Mouse (Mus musculus) heart, adult 2 months (tissue): ENCODE measurements around the gene H2afy. TPM values are rescaled to one million over a fixed set of nuclear protein-coding genes. Genes with fewer than 3 reads are reported as not detected.

Source experiments
- DNase-seq, 2 experiments: peaks; one replicate each; pipeline ENCODE4 v3.0.0; 2021
- H3K27ac ChIP-seq: fragments of 200-600 bp; 2 replicates; pipeline ENCODE4 v1.8.1; 2022
- H3K27me3 ChIP-seq: fragments of 200-500 bp; 2 replicates; pipeline ENCODE4 v1.6.1; 2012; ENCODE audit warnings: mild to moderate bottlenecking, low read length, inconsistent platforms, mixed read lengths; ENCODE audit not compliant: control insufficient read depth, insufficient read depth
- H3K36me3 ChIP-seq: fragments of 200-500 bp; 2 replicates; pipeline ENCODE4 v1.6.1; 2012; ENCODE audit warnings: low read length, inconsistent platforms; ENCODE audit not compliant: control insufficient read depth, insufficient read depth
- H3K4me1 ChIP-seq: fragments of 200-500 bp; 2 replicates; pipeline ENCODE4 v1.6.1; 2011; ENCODE audit warnings: low read length; ENCODE audit not compliant: control insufficient read depth, insufficient read depth
- H3K4me3 ChIP-seq: fragments of 200-600 bp; 2 replicates; pipeline ENCODE4 v1.8.1; 2022
- H3K79me2 ChIP-seq: fragments of 200-500 bp; replicated peaks from 2 replicates; pipeline ENCODE4 v1.6.1; 2012; ENCODE audit warnings: mild to moderate bottlenecking, inconsistent platforms, low read length, moderate library complexity, mixed read lengths; ENCODE audit not compliant: control insufficient read depth, insufficient read depth
- H3K9ac ChIP-seq: fragments of 200-500 bp; 2 replicates; pipeline ENCODE4 v1.6.1; 2012; ENCODE audit warnings: low read depth, mild to moderate bottlenecking, control low read depth, inconsistent platforms, low read length, mixed read lengths
- CTCF ChIP-seq: fragments of 200-600 bp; IDR thresholded peaks from 2 replicates; pipeline ENCODE4 v1.8.1; 2022; ENCODE audit warnings: antibody characterized with exemption, mild to moderate bottlenecking, moderate library complexity
- EP300 ChIP-seq: fragments of 200-500 bp; IDR thresholded peaks from 2 replicates; pipeline ENCODE4 v1.6.1; 2011; ENCODE audit warnings: low read depth, low read length, control low read depth; ENCODE audit not compliant: insufficient read depth
- POLR2A ChIP-seq: fragments of 200-500 bp; IDR thresholded peaks from 2 replicates; pipeline ENCODE4 v1.6.1; 2011; ENCODE audit warnings: mild to moderate bottlenecking, low read depth, low read length, control low read depth; ENCODE audit not compliant: insufficient read depth
- WGBS: fragments of 180-500 bp; shearing (Covaris S2); methylation state at CpG from one replicate; pipeline ENCODE4 v1.1.7; 2018; 5-methylcytosine and 5-hydroxymethylcytosine counted together
- intact Hi-C: fragments of 180-260 bp; cut with DNase I; formaldehyde crosslinking; loops from one replicate; pipeline ENCODE4 v1.15.1; 2025
- polyA plus RNA-seq: library from polyadenylated mRNA; depleted of rRNA; stranded (reverse); fragments of >200 nt; gene quantifications from 2 replicates; pipeline ENCODE4 v1.2.3, GENCODE M21; 2012
- total RNA-seq, 2 experiments: library from RNA; stranded (reverse); gene quantifications; 2 replicates each; pipeline ENCODE4 v1.2.3; 2021

H2afy gene
- total and polyA plus RNA-seq, 3 experiments = 34.9 to 49.6 (median 43.3) TPM

DNA sequence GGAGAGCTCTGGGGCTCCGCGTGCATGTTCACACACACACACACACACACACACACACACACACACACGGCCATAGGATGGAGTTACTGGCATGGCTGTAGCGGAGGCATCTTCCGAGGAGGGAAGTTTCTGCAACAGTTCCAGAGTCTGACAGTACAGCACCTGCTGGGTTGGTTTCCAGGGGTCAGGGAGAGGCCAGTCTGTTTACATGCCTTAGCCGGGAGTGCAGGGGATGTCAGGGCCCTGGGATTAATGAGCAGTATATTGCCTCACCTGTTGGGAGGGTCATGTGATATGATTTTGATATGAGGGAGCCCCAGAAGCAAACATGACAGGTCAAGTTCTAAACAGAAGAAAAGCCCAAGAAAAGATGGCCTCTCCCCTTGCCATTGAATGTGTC lies 66.5 kb downstream of the H2afy start:
- TF ChIP-seq CTCF (no peak), EP300 (no peak), POLR2A (no peak)
- intact Hi-C loops = loop anchor here (5.0 kb wide), 1 partner anchor 83 kb away; no protein-coding TSS in a partner anchor
- H3K36me3 ChIP-seq = no peaks in the 10 kb centered on the region
- H3K79me2 ChIP-seq = no peaks in the 10 kb centered on the region
- H3K27ac ChIP-seq = no peak overlapping the region
- H3K4me1 ChIP-seq = no peaks in the 10 kb centered on the region
- no peak overlapping the region for H3K9ac ChIP-seq
- no peaks in the 10 kb centered on the region for H3K27me3 ChIP-seq
- no peak for DNase-seq
- WGBS = 87% methylated on average over 6 of the region's 6 CpGs
- H3K4me3 ChIP-seq = no peak overlapping the region

- no peak overlapping the region for H3K9ac ChIP-seq
- TF ChIP-seq CTCF = no peak
- no peak for TF ChIP-seq POLR2A
- no peak for TF ChIP-seq EP300
- intact Hi-C loops = no loop called here
- no peaks in the 10 kb centered on the region for H3K4me1 ChIP-seq
- no peaks in the 10 kb centered on the region for H3K79me2 ChIP-seq
- no peak overlapping the region for H3K4me3 ChIP-seq
- H3K27me3 ChIP-seq = no peaks in the 10 kb centered on the region
- H3K27ac ChIP-seq = no peak overlapping the region
- DNase-seq = no peak
- WGBS = 78% methylated on average over 4 of the region's 4 CpGs
- H3K36me3 ChIP-seq = no peaks in the 10 kb centered on the region
Measured at GRCm38 (mm10) chr13:56068517-56068916, 67.6 kb downstream of the H2afy start.

DNA sequence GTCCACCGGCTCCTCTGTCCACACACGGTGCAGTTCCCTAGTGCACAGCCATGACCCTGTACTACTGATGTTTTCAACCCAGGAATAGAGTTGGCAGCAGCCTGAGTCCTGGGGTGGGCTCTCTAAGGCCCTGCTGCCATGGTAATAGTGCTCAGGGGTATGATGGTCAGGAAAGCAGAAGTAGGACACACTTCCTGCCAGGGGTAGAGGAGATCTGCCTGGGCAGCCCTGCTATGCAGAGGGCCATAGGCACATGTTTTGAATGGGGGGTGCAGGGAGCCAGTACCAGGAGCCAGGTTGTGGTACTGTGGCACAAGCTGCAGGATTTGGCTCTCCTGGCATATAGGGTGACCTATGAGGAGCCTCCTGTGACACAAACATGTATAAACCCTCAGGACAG lies 69.3 kb downstream of the H2afy start:
- Histone ChIP-seq H3K27ac (no peak overlapping the region), H3K36me3 (no peaks in the 10 kb centered on the region), H3K4me1 (no peaks in the 10 kb centered on the region), H3K79me2 (no peaks in the 10 kb centered on the region), H3K27me3 (no peaks in the 10 kb centered on the region), H3K4me3 (no peak overlapping the region), H3K9ac (no peak overlapping the region)
- DNase-seq = no peak
- intact Hi-C loops = no loop called here
- 62% methylated on average over 2 of the region's 2 CpGs for WGBS
- TF ChIP-seq CTCF (no peak), POLR2A (no peak), EP300 (no peak)

DNA sequence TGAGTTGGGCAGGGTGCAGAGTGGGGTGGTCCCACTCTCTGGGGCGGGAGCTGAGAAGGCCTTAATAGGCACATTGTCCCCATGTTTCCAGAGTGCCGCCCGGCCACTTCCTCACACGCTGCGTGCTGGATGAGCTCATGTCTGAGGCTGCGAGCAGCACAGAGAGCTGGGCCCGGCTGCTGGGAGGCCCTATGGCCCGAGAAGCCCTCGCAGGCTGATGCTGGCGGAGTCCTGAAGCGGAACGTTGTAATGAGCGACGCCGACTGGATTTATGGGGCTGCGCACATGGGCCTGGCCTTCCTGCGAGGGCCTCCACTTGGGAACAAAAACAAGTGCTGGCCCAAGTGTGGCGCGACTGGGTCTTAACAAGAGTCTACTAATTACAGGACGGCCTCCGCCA lies 70.0 kb downstream of the H2afy start:
- Histone ChIP-seq H3K79me2 (no peaks in the 10 kb centered on the region), H3K9ac (no peak overlapping the region), H3K36me3 (no peaks in the 10 kb centered on the region), H3K4me1 (no peaks in the 10 kb centered on the region), H3K27ac (no peak overlapping the region), H3K27me3 (no peaks in the 10 kb centered on the region), H3K4me3 (no peak overlapping the region)
- no peak for DNase-seq
- 76% methylated on average over 21 of the region's 21 CpGs for WGBS
- TF ChIP-seq POLR2A (no peak), CTCF (no peak), EP300 (no peak)
- intact Hi-C loops = no loop called here

DNA sequence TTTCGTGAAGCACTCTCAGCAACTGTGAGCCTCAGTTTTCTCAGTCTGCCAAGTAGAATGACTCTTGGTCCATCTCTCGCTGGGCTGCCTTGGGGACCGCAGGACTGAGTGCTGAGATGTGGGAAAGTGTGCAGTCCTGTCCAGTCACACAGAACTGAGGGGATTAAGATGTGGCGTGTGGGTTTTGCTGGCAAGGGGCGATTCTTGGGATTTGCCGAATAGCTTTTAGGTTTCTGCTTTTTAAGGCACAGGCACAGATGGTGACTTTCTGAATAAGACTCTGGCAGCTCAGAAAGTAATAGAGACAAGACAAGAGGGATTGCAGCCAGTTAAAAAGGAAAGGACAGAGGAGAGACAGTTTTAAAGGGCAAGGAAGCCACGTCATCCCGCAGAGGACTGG lies 78.4 kb downstream of the H2afy start:
- intact Hi-C loops = no loop called here
- no peaks in the 10 kb centered on the region for H3K27me3 ChIP-seq
- H3K4me3 ChIP-seq = no peak overlapping the region
- H3K9ac ChIP-seq = no peak overlapping the region
- TF ChIP-seq CTCF = no peak
- TF ChIP-seq POLR2A = no peak
- no peak for TF ChIP-seq EP300
- H3K79me2 ChIP-seq = no peaks in the 10 kb centered on the region
- no peak for DNase-seq
- H3K4me1 ChIP-seq = no peaks in the 10 kb centered on the region
- no peak overlapping the region for H3K27ac ChIP-seq
- WGBS = 81% methylated on average over 8 of the region's 8 CpGs
- H3K36me3 ChIP-seq = no peaks in the 10 kb centered on the region

DNA sequence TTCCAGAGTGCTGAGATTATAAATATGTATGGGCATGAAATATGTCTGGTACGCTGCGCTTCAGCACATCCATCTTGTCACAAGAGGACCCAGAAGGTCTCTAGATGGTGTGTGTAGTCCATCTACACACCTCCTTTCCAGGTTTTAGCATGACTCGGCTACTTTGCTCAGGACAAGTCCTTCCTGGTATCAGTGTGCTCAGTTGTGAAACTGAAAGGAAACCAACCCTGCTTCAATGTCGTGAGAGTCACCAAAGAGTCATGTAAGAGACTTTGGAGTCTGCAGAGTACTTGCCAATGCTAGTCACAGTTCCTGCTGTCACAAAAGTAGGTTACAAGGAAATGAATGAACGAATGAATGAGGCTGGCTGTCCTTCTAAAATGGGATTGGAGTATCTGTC lies 80.4 kb downstream of the H2afy start:
- Histone ChIP-seq H3K4me1 (no peaks in the 10 kb centered on the region), H3K9ac (no peak overlapping the region), H3K4me3 (no peak overlapping the region), H3K79me2 (no peaks in the 10 kb centered on the region), H3K27ac (no peak overlapping the region), H3K27me3 (no peaks in the 10 kb centered on the region), H3K36me3 (no peaks in the 10 kb centered on the region)
- DNase-seq = no peak
- intact Hi-C loops = no loop called here
- WGBS = 75% methylated on average over 5 of the region's 5 CpGs
- TF ChIP-seq POLR2A (no peak), EP300 (no peak), CTCF (no peak)
